Mouse (Mus musculus) spleen, embryonic (tissue): ENCODE measurements around the gene Sema3b.

ENCODE experiments used
- CTCF ChIA-PET: fragments of 350-600 bp; sonication (Branson Sonifier 250); formaldehyde crosslinking; loops from one replicate; lab custom pipeline; 2022; lab: Charles Lee

Gene Sema3b

DNA sequence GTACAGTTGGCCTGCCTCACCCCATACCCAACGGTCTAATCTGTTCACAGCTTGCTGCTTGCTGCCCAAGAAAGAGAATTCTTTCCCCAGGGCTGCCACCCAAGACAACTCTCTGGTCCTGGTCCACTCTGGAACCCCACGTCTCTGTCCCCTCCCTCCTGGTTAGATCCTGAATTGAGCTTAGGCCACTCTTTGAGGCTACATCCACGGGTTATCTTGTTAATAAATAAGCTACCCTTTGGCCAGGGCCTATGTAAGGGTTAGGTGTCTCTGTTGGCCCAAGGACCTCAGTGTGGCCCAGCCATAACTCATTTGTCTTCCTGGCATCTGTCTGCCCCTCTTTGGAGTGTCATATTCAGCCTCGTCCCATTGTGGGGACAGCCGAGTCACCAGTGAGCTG, 10.6 kb downstream of the Sema3b start:
- CTCF ChIA-PET: interaction anchor here (0.5 kb wide), 2 partner anchors 31 to 226 kb away, joined by 4 to 6 read pairs; no protein-coding TSS in a partner anchor

DNA sequence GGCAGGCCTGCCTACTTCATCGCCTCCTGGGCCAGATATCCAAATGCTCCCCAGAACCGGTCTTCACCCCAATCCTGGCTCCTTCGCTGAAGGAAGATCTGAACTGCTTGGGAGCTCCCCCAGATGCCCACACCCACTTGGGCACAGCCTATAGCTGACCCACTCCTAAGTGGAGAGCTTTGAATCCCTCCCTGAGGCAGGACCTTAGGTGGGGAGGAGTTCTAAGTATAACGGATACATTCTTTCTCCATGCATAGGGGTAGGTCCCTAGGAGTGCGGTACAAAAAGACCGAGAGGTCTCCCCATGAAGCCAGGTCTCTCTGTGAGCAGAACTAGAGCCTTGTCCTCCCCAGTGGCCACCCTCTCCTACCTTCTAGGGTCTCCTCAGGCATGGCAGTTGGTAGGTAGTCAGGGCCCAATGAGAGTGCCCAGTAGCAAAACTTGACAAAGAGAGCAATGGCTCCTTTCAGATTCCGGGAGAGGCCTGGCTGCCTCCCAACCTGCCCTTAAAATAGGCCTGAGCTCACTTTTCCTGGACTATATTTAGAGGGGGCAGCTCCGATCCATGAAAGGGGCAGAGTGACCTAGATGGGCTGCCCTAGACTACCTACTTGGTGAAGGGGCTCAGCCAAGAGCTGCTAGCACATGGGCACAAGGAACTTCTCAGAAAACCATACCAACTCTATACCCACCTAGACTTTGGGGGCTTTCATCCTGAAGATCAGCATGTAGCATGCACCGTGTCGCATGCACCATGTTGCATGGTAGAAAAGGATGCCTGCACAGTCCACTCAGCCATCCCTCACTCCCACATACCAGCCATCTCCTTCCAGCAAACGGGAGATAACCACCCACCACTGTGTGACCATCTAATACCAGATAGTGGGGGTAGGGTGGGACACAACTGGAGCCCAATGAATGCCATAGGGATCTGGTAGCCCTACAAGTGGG, 12.1 kb downstream of the Sema3b start:
- CTCF ChIA-PET: interaction anchor here (0.7 kb wide), 1 partner anchor 291 kb away, joined by 3 read pairs; the partner anchor contains the start of gene Mon1a

DNA sequence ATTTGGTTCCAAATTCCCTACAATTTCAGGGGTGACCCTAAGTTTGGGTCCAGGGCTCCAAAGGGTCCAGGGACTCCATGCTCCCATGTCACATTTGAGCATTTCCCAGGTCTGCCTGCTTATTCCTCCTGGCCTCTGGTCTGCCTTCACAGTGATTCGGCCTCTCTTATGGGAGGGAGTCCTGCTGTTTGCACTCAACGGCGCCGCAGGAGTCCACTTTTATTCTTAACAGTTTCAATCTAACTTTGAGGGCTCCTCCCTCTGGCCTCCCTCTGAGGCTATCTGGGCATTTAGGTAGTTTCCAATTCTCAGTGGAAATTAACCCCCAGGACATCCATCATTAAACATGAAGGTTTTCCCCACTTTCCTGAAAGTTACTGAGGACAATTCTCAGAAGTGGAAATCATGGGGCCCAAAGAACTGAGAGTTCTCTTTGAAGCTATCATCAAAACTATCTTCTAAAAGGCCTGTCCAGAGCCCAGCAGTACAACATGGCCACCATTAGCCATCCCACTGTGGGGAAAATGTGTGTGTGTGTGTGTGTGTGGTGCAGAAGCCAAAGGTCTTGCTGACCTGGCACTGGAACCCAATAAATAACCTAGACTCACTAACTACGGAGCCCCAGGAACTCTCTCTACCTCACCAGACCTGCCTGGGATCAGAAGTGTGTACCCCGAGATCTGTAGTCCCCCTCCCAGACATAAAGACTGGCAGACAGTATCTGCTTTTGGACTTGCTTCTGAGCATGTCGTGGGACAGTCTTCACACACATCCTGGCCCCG, 14.6 kb downstream of the Sema3b start:
- CTCF ChIA-PET: no interaction called here

DNA sequence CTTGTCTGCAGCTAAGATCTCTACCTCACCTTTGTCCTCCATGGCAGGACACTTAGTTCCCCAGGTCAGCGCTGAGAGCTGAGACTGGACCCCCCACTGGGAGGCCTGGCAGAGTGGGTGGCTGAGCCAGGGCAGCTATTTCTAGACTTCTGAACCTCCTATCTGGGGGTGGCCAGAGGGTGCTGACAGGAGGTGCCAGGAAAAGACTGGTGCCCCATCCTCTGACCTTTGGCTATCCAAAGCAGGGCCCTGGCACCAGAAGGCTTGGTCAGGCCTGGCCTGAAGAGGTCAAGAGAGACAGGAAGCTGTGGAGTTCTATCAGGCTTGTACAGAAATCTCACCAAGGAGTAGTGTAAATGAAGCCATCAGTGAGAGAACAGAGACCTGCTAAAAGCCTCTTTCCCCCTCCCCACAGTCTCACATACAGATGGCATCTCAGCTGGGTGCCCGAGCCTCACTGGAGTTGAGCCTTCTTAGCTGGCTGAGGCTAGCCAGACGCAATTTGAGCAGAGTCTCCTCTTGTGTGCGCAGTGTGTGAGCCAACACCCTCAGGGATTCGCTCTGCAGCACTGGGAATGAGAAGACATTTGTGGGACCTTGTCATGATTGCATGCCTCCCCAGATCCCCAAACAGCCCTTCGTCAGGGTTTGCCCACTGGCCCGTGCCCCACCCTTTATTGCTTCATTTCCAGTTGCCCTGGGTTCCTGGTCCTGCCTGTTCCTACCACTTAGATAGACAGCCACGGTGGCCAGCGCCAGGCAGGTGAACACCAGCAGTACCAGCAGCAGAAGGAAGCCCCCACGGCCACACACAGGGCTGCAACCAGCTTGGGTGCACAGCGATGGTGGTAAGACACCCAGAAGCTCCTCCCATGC, 15.7 kb downstream of the Sema3b start:
- CTCF ChIA-PET: interaction anchor here (1.2 kb wide), 1 partner anchor 35 kb away, joined by 3 read pairs; no protein-coding TSS in a partner anchor

DNA sequence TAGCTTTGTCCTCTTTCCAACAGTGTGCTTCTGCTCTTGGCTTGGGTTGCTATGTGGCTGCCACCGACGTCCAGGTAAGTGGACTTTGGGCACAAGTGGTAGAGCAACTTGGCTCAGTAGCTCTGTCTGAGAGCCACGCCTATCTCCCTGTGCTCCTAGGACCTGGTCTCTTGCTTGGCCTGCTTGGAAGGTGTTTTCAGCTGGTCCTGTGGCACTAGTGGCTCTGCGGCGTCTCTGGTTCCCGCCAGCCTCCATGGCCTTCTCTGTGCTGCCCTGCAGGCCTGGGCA, 18.3 kb downstream of the Sema3b start:
- CTCF ChIA-PET: no interaction called here

DNA sequence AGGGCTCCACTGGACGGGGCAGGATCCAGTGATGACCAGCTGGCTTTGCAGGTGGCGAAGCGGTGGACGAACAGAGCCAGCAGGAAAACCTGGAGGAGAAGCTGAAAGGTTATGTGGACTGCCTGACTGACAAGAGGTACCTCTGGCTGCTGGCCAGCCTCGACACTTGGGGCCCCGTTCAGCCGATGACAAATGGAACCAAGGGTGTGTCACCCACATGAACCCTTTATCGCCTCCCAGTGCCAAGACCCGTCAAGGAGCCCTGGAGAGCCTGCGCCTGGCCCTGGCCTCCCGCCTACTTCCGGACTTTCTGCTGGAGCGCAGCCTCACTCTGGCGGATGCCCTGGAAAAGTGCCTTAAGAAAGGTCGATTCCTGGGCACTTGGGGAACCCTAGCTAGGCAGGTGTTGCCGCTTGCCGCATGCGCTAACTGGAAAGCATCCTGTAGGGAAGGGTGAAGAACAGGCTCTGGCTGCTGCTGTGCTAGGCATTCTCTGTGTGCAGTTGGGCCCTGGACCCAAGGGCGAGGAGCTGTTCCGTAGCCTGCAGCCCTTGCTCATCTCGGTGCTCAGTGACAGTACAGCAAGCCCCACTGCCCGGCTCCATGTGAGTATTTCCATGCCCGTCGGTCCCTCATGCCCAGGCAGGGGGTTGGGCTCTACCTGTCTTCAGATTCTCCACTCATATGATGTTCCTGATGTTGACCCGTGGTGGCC, 18.8 kb downstream of the Sema3b start:
- CTCF ChIA-PET: interaction anchor here (0.6 kb wide), 1 partner anchor 125 kb away, joined by 6 read pairs; no protein-coding TSS in a partner anchor

DNA sequence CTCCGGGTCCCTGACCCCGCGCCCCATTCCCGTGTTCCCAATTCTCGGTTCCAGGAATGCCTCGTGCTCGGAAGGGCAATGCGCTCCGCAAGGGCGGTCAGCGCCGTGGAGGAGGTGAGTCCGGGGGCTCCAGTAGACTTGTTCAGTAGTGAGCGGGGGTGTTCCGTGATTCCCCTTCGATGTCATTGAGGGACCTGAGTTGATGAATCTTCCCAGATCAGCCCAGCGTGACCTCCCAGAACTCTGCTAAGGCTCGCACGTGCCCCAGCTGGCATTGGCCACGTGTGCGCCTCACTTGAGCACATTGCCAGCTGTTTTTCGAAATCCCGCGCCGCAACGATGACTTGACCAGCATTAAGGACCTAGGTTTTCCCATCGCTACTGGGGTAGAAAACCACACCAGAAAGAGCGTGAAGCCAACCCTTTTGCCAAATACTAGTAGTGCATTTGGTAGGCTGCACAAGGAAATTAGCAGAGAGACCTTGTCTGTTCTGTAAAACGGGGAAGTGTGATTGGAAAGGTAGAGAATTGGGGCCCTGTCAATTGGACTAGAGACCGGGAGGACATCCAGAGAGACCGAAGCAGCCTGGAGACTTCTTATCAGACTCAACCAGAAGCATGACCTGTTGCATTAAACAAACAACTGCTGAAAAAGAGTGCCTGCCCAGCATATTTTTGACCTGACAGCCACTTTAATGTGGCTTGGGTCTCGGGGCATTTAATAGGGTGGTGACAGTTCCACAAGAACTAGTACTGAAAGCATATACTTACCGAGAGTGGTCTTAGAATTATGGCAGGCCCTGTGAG, 21.0 kb downstream of the Sema3b start:
- CTCF ChIA-PET: interaction anchor here (0.8 to 1.1 kb wide), 2 partner anchors 21 to 48 kb away, joined by 3 to 4 read pairs; no protein-coding TSS in a partner anchor

DNA sequence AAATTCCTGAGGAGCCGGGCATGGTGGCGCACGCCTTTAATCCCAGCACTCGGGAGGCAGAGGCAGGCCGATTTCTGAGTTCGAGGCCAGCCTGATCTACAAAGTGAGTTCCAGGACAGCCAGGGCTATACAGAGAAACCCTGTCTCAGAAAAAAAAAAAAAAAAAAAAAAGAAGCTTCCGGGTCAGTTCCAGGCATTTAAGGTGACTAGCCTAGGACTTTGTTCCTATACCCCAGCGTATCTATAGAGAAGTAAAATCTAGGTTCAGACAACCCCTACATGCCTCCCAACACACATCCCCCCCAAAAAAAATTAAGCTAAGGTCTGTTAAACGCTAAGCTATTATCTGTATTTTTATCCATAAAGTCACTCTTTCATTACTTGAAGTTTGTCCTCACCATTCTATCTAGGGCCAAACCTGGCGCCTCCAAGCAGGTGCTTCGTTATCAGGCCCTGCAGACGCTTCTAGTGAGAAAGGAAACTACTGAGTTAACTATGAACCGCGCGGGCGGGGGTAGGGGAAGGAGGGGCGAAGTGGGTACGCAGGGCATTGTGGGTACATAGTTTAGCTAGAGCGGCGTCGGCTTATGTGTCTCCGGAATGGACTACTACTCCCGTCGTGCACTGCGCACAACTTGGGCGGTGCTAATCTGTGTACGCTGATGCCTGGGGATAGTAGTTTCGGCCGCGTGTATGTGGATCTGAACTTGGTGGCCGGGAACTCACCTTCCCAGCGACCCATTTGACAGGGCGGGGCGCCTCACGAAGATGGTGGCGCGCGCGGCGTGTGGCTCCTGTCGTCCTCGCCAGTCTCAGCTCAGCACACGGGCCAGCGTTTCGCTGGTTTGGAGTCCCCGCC, 21.8 kb downstream of the Sema3b start, which contains the start of gene Ifrd2:
Gene Ifrd2, plus strand, starts transcription at position 669 of the 859 bp plus-strand sequence.
- CTCF ChIA-PET: interaction anchor here (0.6 to 1.1 kb wide), 2 partner anchors 16 to 49 kb away, joined by 3 read pairs; no protein-coding TSS in a partner anchor

DNA sequence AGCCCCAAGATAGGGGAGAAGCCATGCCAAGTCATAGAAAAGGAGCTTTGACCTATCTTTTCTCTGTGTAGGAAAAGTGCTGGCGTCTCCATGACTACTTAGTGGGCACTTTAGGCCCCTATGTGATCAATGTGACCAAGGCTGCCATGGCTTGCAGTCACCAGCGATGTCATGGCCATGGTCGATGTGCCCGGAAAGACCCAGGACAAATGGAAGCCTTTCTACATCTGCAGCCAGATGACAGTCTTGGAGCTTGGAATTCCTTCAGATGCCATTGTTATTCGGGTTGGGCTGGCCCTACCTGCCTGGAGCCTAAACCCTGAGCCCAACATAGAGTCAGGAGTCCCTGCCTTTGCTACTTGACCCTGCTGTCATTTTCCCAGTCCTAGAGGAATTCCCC, 22.5 kb downstream of the Sema3b start:
- CTCF ChIA-PET: no interaction called here

DNA sequence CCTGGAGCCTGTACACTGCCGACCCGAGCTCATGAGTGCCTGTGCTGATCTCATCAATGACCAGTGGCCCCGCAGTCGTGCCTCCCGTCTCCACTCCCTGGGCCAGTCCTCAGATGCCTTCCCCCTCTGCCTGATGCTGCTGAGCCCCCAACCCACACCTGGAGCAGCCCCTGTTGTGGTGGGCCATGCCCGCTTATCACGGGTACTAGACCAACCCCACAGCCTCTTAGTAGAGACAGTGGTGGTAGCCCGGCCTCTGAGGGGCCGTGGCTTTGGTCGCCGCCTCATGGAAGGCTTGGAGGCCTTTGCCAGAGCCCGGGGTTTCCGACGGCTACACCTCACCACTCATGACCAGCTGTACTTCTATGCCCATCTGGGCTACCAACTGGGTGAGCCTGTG, 25.9 kb downstream of the Sema3b start:
- CTCF ChIA-PET: no interaction called here

DNA sequence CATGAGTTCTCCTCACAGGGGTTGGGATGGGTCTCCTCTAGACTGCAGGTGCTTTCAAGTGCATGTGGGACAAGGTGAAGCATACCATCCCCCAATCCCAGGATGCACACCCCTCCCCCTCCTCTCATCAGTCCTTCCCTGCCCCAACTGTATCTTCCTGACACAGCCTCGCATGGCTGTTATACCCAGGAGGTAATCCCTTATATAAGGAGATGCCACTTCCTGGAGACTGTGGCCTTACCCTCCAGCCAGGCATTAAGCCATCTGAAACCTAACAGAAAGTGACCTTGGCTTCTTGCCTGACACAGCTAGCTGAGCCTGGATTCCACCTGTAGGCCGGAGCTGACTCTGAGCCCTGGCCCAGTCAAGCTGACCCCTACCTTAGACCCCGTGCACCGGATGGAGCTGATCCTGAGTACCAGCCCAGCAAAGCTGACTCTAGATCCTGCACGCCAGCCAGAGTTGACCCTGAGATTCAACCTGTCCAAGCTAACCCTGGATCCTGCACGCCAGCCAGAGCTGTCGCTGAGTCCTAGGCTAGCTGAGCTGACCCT, 26.4 kb downstream of the Sema3b start:
- CTCF ChIA-PET: no interaction called here

DNA sequence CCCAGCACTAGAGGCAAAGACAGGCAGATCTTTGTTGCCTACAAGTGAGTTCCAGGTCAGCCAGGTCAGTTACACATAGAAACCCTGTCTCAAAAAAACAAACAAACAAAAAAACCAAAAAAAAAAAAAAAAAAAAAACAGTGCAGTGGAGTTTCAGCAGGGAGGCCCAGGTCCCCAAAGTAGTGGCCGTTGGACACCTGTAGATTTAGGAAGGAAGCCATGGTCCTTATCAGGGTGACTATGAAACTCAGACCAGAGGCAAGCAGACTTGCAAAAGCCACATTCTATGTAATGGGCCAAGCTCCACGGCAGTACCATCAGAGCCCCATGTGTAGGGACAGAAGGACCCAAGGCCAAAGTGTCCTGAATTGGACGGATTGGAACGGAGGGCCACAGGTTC, 27.4 kb downstream of the Sema3b start:
- CTCF ChIA-PET: interaction anchor here (0.7 kb wide), 1 partner anchor 1346 kb away, joined by 6 read pairs; no protein-coding TSS in a partner anchor

DNA sequence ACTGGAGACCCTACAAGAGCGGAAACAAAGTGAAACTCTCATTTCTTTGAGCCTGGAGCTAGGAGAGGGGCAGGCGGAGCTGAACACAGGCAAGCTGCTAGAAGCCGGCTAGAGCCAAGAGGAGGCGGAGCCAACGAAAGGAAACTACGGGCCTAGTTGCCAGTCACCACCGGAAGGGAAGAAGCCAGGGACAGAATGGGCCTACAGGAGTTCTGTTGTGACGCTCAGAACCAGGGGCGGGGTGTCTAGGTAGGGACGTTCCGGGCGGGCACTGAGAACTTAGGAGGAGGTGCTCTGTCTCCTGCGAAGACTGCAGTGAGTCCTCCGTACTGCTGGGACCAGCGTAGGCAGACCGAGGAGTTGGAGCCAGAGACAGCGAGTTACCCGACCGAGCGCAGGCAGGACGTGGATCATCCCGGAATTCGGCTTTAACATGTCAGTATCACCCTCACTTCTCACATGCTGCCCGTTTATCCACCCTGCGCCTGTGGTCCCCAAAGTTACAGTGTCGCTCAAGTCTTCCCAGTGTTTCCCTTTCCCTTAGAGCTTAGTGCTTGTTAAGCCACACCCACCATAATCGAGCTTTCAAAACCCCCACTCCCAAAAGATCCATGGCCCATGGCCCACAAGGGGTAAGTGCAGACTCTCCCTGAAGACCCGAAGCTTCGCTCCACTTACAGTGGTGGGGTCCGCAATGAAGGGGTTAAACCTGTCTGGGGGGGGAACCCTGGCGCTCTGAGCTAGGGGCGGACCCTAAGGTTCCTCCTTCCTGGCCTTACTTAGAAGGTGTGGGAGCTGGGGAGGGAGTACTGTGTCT, 28.3 kb downstream of the Sema3b start, which contains the start of gene Hyal3:
Gene Hyal3, plus strand, starts transcription at position 318 of the 817 bp plus-strand sequence.
- CTCF ChIA-PET: interaction anchor here (0.7 kb wide), 1 partner anchor 33 kb away, joined by 3 read pairs; no protein-coding TSS in a partner anchor

DNA sequence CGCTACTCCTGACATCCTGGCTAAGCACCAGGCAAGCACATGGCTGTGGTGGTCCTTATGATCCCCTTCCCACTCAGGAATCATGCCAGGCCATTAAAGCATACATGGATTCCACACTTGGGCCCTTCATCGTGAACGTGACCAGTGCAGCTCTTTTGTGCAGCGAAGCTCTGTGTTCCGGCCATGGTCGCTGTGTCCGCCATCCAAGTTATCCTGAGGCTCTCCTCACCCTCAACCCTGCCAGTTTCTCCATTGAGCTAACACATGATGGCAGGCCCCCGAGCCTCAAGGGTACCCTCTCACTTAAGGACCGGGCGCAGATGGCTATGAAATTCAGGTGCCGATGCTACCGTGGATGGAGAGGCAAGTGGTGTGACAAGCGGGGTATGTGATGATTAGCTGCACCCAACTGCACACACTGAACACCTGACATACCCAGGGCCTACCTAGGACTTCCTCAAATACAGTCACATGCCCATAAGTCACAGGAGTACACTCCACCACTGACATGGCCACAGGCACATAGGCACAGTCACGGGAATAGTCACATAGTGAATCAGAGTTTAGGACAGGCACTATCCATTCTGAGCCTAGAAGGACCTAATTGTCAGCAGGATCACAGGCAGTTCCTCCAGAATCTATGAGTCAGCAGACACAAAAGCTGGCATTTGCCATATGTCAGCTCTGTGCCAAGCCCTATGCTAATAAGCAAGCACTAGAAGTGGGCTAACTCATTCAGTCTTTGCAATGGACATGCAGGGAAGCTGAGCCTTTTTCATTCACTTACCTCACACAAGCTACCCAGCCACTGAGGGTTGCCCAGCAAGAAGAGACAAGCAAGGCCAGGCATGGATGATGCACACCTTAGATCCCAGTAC, 29.8 kb downstream of the Sema3b start:
- CTCF ChIA-PET: interaction anchor here (1.7 kb wide), 1 partner anchor 14 kb away, joined by 4 read pairs; no protein-coding TSS in a partner anchor

DNA sequence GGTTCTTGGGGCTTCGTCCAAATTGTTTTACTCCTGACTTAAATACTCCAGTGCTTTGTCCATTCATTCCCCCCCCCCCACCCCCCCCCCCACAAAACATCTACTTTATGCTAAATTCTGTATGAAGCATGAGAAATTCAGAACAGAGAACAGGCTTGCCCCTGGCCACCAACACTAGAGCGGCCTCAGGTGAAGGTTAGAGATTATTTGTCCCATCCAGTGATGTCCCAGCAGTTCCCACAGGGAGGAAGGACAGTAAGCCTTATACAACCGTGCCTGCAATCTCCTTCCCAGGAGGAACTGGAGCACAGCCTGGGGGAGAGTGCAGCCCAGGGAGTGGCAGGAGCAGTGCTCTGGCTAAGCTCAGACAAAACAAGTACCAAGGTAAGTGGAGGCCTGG, 30.4 kb downstream of the Sema3b start, which contains the start of gene Naa80:
Gene Naa80, plus strand, starts transcription at position 301 of the 400 bp plus-strand sequence.
- CTCF ChIA-PET: interaction anchor here (1.7 kb wide), 1 partner anchor 13 kb away, joined by 4 read pairs; no protein-coding TSS in a partner anchor

DNA sequence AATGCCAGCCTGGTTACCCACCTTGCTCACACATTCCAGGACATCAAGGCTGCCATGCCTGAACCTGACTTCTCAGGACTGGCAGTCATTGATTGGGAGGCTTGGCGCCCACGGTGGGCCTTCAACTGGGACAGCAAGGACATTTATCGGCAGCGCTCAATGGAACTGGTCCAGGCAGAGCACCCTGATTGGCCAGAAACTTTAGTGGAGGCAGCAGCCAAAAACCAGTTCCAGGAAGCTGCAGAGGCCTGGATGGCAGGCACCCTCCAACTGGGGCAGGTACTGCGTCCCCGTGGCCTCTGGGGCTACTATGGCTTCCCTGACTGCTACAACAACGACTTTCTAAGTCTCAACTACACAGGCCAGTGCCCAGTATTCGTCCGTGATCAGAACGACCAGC, 31.2 kb downstream of the Sema3b start:
- CTCF ChIA-PET: no interaction called here
